Mouse (Mus musculus): ENCODE measurements around the gene Sipa1l2. TPM values are rescaled to one million over a fixed set of nuclear protein-coding genes. Genes with fewer than 3 reads are reported as not detected.

The Sipa1l2 gene
- polyA plus RNA-seq, 1 experiment = 35.6 TPM

DNA sequence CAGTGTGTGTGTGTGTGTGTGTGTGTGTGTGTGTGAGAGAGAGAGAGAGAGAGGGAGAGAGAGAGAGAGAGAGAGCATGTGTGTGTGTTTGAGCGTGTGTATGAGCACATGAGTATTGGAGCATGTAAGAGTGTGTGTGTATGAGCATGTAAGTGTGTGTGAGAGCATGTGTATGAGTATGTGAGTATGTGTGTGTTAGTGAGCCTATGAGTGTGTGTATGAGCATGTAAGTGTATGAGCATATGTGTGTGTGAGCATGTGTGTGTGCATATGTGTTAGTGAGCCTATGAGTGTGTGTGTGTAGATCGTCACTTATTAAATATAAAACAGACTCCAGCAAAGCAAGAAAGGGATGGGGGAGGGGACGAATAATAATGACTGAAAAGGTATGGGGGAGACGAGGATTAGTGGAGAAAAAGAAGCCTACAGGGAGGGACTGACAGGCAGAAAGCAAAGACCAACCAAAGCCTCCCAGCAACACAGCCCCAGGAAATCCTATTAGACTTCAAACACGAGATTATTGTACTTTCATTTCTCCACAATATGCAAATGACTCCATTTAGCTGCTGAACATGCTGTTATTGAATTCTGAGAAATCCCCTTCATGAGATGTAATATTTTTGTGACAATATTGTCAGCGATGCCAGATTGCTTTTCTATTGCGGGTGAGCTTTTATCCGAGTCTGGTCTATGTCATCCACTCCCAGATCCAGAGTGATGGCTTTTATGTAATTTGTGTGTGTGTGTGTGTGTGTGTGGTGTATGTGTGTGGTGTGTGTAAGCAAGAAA is 193.8 kb downstream of the Sipa1l2 start:
- H3K27me3 ChIP-seq (ENCODE audit: control insufficient read depth, insufficient read depth, low read length) = no peaks in the 10 kb centered on the region
- WGBS = 71% methylated on average over 8 of the region's 8 CpGs
- TF ChIP-seq CTCF (IDR thresholded peaks at IDR 0.05; ENCODE audit: borderline replicate concordance, insufficient read depth, low read depth, low read length) (no peak), POLR2A (IDR thresholded peaks at IDR 0.05; ENCODE audit: borderline replicate concordance, insufficient read depth, low read length) (no peak)

DNA sequence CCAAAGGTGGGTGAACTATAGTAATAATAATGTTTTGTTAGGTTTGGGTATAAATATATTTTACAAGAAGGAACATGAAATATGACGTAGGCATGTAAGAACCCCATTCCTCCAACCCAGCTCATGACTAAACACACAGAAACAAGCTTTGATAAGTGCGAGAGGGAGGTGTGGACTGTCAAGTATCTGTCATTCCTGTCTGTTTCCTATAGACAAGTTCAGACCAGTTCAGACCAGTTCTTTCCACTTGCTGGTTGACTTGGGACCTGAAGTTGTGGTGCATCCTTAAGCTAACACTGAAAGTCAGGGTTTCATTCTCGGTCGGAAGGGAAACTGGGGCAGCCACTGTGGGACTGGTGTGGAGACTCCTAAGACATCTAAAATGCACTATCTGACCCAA is 197.0 kb downstream of the Sipa1l2 start:
- no peak overlapping the region for H3K27ac ChIP-seq (ENCODE audit: insufficient read depth, low read length)
- DNase-seq = no peak
- H3K4me3 ChIP-seq (replicated peaks; ENCODE audit: insufficient read depth, low read depth, low read length) = no peak overlapping the region
- no peak for TF ChIP-seq POLR2A (IDR thresholded peaks at IDR 0.05; ENCODE audit: borderline replicate concordance, insufficient read depth, low read length)
- no peak for TF ChIP-seq CTCF (IDR thresholded peaks at IDR 0.05; ENCODE audit: borderline replicate concordance, insufficient read depth, low read depth, low read length)
- H3K27me3 ChIP-seq (ENCODE audit: control insufficient read depth, insufficient read depth, low read length) = no peaks in the 10 kb centered on the region
- over 99% methylated on average over 4 of the region's 4 CpGs for WGBS
- peaks cover 10% of the 10 kb centered on the region for H3K4me1 ChIP-seq (ENCODE audit: control insufficient read depth, insufficient read depth, low read length)

More for the DNA sequence above, 193.8 kb downstream of the Sipa1l2 start:
- Histone ChIP-seq H3K4me1 (ENCODE audit: control insufficient read depth, insufficient read depth, low read length) (no peaks in the 10 kb centered on the region), H3K4me3 (replicated peaks; ENCODE audit: insufficient read depth, low read depth, low read length) (no peak overlapping the region), H3K27ac (ENCODE audit: insufficient read depth, low read length) (no peak overlapping the region)
- DNase-seq = no peak

GRCm38 (mm10) chr8:125369491-125370236 is 199.9 kb downstream of the Sipa1l2 start:
- 0 out of 2 replicates have a peak overlapping the region, but pooled peaks have one; percentile 7 for H3K27ac ChIP-seq (ENCODE audit: insufficient read depth, low read length)
- H3K4me1 ChIP-seq (ENCODE audit: control insufficient read depth, insufficient read depth, low read length) = peaks cover 17% of the 10 kb centered on the region
- no peak overlapping the region for H3K4me3 ChIP-seq (replicated peaks; ENCODE audit: insufficient read depth, low read depth, low read length)
- H3K27me3 ChIP-seq (ENCODE audit: control insufficient read depth, insufficient read depth, low read length) = no peaks in the 10 kb centered on the region
- no peak for DNase-seq
- 79% methylated on average over 8 of the region's 8 CpGs for WGBS
- TF ChIP-seq POLR2A (IDR thresholded peaks at IDR 0.05; ENCODE audit: borderline replicate concordance, insufficient read depth, low read length) (no peak), CTCF (IDR thresholded peaks at IDR 0.05; ENCODE audit: borderline replicate concordance, insufficient read depth, low read depth, low read length) (no peak)

- H3K4me3 ChIP-seq (replicated peaks; ENCODE audit: insufficient read depth, low read depth, low read length) = no peak overlapping the region
- WGBS = 34% methylated on average over 4 of the region's 4 CpGs
These were observed 201.1 kb downstream of the Sipa1l2 start for GRCm38 (mm10) chr8:125368341-125369035.

More at GRCm38 (mm10) chr8:125368341-125369035, 201.1 kb downstream of the Sipa1l2 start:
- no peak for DNase-seq
- peaks cover 17% of the 10 kb centered on the region for H3K4me1 ChIP-seq (ENCODE audit: control insufficient read depth, insufficient read depth, low read length)
- TF ChIP-seq CTCF (IDR thresholded peaks at IDR 0.05; ENCODE audit: borderline replicate concordance, insufficient read depth, low read depth, low read length) (no peak), POLR2A (IDR thresholded peaks at IDR 0.05; ENCODE audit: borderline replicate concordance, insufficient read depth, low read length) (no peak)
- H3K27me3 ChIP-seq (ENCODE audit: control insufficient read depth, insufficient read depth, low read length) = no peaks in the 10 kb centered on the region
- H3K27ac ChIP-seq (ENCODE audit: insufficient read depth, low read length) = no peak overlapping the region

Other genes with a start within 250 kb of the Sipa1l2 start
- gene Map10, start 100.0 kb upstream of the Sipa1l2 start, polyA plus RNA-seq (2012; rRNA removed) = 2.6 and 3.0 TPM in 2 replicates
- 46.1 and 47.3 TPM in 2 replicates for gene Ntpcr, start 160.2 kb upstream of the Sipa1l2 start, polyA plus RNA-seq (2012; rRNA removed)